Mouse (Mus musculus) c-Kit-negative CD71-positive TER-119-positive erythroid progenitor cells, embryonic 14.5 days (primary cell): ENCODE results near the gene Olfr457.
"Not testable (repeated sequence)": the region's sequence is repeated elsewhere in the genome, so short reads cannot be mapped to it uniquely, and the experiment has no call there.

Experiments
- DNase-seq: peaks from one replicate; pipeline ENCODE4 v3.0.0-alpha.2; 2013; ENCODE audit warnings: low read depth, low spot score

Olfr457 gene

GRCm38 (mm10) chr6:42476235-42476634 lies at the start of gene Olfr457:
Olfr457 (minus strand) TSS chr6:42476335.
- no peak for DNase-seq

GRCm38 (mm10) chr6:42513461-42513860 lies 37.3 kb upstream of the Olfr457 start:
- DNase-seq = no peak

GRCm38 (mm10) chr6:42509311-42509710 lies 33.2 kb upstream of the Olfr457 start:
- no peak for DNase-seq

DNA sequence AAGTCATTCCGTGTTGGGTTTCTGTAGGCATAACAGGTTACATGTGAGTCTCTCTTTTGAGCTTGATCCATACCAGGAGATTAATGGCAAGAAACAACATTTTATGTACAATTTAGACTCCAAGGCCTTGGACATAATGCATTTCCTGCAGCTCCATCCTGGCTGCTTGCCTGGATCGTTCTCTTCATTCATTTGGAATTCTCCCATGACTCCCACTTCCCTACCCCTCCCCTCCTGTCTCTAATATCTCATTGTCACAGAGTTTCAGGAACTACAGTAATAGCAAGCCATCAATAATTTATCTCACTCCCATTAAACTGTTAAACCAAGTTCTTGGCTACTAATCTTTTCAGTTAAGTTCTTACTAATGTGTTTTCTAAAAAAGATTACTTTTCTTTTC lies 27.3 kb upstream of the Olfr457 start:
- DNase-seq = no peak

- DNase-seq = no peak
These were observed 13.6 kb upstream of the Olfr457 start for GRCm38 (mm10) chr6:42489731-42490130.

DNA sequence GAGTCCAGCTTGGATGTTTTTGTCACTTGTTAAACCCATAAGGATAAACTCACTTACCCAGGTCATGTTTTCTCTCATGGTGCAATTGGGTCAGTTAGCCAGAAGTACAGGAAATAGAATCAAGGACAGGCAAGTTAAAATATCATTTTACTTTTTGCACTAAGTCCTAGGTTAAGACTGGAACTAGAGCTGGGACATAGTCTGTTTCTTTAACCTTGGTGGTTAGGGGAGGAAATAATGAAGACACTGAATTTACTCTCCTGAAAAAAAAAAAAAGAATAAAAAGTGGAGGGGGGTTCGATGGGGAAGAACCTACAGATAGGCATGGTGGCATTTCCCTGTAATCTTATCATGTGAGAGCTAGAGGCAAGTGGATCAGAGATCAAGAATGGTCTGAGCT lies 11.0 kb upstream of the Olfr457 start, which contains the start of gene Olfr456:
Olfr456 (minus strand) TSS at position 101 of the 400 bp plus-strand sequence.
- DNase-seq = no peak

DNA sequence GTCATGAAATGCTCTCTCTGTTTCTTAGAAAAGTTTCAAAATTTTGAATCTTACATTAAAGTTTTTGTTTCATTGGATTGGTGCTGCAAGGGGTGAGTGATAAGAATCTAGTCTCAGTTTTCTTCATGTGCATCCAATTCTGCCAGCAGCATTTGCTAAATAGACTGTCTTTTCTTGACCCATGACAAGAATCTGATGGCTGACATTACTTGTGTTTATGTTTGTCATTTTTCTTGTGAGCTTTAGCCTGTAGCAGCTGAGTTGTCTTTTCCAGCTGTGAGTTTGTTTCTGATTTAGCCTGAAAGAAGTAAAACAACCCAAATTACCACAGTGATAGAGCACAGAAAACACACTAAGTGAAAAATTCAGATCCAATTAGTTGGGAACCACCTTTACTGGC lies 8.5 kb upstream of the Olfr457 start:
- no peak for DNase-seq

DNA sequence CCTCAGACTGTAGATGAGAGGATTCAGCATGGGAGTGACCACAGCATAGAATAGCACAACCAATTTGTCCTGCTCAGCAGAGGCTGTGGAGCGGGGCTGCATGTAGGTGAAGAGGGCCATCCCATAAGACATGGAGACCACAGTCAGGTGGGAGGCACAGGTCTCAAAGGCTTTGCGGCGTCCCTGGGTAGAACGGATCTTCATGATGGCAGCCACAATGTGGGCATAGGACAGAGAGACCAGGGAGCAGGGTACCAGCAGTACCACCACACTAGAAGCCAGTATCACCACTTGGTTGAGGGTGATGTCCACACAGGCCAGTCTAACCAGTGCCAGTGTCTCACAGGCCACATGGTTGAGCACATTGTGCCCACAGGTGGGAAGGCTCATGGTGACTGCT lies 4.8 kb downstream of the Olfr457 start:
- not testable (repeated sequence) for DNase-seq

DNA sequence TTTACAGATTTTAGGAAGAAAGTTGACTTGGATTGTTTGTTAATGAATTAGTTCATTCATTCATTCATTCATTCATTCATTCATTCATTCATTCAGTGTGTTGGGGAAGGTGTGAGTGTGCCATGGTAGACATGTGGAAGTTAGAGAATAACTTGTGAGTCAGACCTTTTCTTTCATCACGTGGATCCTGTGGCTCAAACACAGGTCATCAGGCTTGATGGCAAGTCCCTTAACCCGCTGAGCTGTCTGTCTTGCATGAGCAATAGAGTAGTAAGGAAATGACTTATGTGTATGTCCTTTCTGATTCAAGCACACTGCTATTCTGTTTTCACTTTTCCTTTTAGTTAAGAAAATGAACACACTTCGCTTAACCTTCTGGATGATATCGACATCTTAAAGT lies 5.6 kb downstream of the Olfr457 start:
- no peak for DNase-seq

GRCm38 (mm10) chr6:42465096-42465495 lies 11.0 kb downstream of the Olfr457 start, which contains the start of gene Olfr458:
Olfr458 (minus strand) TSS chr6:42465196.
- no peak for DNase-seq

DNA sequence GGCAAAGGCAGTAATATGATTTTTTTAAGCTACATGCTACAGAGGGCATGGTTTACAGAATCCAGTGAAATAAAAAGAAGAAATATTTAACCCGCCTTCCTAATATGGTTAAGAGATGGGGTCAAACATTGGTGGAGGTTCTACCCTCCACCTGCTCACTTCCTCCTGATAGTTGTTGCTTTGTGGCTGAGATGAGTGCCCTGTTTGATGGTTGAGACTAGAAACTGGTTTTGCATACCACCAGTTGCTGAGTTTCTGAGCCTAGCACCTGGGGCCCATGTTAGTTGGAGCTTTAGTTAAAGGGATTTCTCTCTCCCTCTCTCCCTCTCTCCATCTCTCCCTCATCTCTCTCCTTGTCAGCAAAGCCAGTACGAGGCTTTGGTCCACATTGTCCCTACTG lies 28.8 kb downstream of the Olfr457 start:
- no peak for DNase-seq

DNA sequence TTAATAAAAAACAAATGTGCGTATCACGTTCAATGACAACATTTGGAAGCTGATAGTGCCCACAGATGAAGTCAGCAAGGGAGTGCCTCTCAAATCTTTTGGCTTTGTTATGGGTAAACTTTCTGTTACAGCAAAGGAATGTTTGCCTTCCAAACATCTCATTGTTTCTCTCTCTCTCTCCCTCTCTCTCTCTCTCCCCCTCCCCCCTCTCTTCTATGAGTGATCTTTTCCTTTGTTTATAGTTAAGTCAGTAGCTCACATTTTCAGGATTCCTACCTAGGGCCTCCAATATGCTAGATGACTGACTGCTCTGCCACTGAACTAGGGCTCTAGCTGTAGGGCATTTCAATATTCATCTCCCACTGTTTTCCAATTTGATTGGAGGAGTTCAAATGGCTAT lies 31.6 kb downstream of the Olfr457 start:
- DNase-seq = no peak

GRCm38 (mm10) chr6:42441395-42441794 lies 34.7 kb downstream of the Olfr457 start:
- no peak for DNase-seq

- no peak for DNase-seq
These were observed 40.6 kb downstream of the Olfr457 start for GRCm38 (mm10) chr6:42435490-42435889.

DNA sequence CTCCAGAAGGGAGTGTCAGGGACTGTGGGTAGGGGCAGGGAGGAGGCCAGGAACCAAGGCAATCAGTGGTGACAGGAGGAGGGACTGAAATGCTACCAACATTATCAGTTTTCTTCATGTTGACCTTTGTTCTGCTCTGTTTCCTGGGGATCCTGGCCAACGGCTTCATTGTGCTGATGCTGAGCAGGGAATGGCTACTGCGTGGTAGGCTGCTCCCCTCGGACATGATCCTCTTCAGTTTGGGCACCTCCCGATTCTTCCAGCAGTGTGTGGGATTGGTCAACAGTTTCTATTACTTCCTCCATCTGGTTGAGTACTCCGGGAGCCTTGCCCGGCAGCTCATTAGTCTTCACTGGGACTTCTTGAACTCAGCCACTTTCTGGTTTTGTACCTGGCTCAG lies 41.7 kb downstream of the Olfr457 start, which contains the start of gene Tas2r126:
Tas2r126 (plus strand) TSS at position 90 of the 400 bp plus-strand sequence.
- DNase-seq = no peak

- no peak for DNase-seq
These were observed 42.6 kb downstream of the Olfr457 start for GRCm38 (mm10) chr6:42433554-42433953.

DNA sequence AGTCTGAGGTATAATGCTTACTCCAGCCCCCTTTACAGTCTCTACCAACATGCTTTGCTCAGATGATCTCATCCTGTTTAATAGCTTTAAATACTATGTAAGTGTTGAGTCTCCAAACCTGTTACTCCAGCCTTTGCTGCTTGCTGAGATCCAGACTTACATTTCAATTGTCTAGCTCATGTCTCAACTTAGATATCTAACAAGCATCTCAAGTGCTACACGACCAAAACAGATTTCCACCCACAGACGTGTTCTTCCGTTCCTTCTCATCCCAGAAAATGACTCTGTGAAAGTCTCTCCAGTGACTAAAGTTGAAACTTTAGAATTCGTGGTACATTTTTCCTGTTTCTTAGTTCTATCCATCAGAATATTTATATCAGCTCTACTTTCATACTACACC lies 49.8 kb downstream of the Olfr457 start:
- no peak for DNase-seq

DNA sequence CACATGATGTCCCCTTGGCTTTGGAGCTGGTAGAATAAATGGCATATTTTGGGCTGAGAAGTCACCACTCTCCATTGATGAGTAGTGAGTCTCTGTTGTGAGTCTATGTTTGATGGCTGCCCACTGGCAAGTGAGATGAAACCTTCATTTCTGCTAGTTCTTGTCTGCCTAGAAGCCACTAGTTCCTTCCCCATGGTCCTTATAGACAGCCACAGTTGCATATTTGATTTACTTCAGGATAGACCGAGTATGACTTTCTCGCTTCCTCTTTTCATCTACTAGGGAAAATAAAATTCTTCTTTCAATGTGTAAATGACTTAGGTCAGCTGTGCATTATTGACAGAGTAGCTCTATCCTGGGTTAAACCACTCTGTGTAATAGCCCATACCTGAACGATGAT lies 51.7 kb downstream of the Olfr457 start:
- no peak for DNase-seq

DNA sequence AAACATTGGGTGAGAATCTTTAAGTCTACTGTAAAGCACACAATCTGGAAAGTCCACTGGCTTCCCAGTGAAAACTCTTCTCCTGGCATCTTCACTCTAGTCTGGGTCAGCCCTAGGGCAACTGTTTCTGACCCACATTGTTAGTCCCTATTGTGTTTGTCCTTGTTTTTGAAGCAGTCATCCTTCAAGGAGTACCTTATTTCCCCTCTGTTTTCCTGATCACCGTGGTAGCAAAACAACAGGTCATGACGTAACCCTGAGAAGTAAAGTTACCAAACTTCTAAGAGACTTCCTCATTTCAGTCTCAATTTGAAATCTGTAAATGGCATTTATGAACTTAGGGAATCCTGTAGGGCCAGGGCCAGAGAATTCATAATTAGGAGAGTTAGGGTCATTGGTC lies 54.7 kb downstream of the Olfr457 start:
- DNase-seq = no peak

GRCm38 (mm10) chr6:42419443-42419842 lies 56.7 kb downstream of the Olfr457 start:
- no peak for DNase-seq
